Mouse (Mus musculus) MN1 (cell line): ENCODE results near the gene Prm3.

Experiments
- DNase-seq: peaks from one replicate; pipeline ENCODE4 v3.0.0-alpha.2; 2016; ENCODE audit warnings: low spot score

Prm3 gene

GRCm38 (mm10) chr16:10796034-10796433 lies 5.3 kb upstream of the Prm3 start, which contains the start of gene Prm2:
Gene Prm2, minus strand, starts transcription at chr16:10796134.
- no peak for DNase-seq

GRCm38 (mm10) chr16:10788866-10789265 lies 1.8 kb downstream of the Prm3 start:
- DNase-seq, result no peak

DNA sequence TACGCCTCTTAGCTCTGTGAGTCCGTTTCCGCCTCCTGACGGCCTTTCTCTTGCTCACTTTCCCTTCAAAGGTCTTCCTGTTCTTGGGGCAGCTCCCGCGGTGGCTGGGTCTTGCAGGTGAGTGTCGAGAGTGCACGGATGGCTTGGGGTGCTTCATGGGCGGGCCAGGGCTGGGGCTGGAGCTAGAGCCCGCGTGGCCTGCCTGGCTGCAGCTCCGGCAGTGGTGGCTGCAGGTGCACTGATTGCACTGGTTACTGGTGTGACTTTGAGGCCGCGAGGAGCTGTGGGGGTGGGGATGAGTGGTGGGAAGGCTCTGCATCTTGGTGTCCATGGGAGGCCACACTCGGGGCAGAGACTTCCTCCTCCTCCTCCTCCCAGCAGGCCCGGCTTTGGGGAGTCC lies 2.4 kb downstream of the Prm3 start, which contains the start of gene Tnp2:
Tnp2 (minus strand) TSS at position 390 of the 400 bp plus-strand sequence.
- no peak for DNase-seq

DNA sequence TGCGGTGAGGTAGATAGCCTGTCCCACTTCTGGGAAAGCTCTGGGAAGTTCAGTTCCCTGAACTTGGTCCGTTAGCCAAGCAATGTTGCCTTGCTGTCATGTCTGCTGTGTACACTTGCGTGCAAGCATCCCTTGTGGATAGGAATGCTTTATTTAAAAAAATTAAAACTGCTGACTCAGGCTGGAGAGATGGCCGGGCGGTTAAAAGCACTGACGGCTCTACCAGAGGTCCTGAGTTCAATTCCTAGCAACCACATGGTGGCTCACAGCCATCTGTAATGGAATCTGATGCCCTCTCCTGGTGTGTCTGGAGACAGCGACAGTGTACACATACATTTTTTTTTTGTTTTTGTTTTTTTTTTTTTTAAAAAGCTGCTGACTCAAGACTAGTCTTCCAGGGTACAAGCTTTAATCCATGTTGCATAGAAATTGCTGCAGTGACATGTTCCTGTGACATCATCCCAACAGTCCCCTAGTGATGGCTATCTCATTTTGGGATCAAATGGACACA lies 3.1 kb downstream of the Prm3 start:
- DNase-seq, result no peak

DNA sequence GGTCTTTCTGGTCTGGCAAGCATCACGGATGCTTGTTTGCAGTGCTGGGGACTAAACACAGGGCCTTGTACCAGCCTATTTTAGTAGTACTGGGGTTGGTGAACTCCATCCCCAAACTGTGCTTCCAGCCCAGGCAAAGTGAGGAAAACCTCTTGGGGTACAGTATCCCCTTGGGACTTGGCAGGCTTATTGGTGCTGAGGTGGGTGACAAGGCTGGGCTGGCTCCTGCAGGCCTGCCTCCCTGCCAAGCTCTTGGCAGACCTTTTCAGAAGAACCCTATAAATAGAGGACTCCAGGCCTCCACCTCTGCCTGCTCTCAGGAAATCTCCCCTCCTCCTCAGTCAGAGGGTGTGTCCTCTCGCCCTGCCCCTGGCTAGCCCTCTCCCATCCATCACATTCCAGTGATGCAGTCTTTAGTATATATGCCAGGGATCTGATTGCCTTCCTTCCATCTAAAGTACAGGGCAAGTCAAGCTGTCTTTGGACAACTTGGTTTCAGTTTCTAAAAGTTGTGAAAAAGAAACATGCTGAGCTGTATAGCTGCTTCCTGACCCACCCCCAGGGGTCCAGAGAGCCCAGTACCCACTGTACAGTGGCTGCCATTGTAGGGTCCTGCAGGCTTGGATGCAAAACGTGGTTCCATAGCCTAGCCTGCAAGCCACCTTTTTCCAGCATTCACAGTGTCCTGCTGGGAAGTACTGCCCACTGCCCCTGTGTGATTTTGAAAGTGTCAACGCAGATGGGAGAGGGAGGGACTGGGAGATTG lies 3.7 kb downstream of the Prm3 start:
- DNase-seq, result peak; percentile 28

GRCm38 (mm10) chr16:10786288-10786687 lies 4.4 kb downstream of the Prm3 start:
- peak; percentile 94 for DNase-seq

DNA sequence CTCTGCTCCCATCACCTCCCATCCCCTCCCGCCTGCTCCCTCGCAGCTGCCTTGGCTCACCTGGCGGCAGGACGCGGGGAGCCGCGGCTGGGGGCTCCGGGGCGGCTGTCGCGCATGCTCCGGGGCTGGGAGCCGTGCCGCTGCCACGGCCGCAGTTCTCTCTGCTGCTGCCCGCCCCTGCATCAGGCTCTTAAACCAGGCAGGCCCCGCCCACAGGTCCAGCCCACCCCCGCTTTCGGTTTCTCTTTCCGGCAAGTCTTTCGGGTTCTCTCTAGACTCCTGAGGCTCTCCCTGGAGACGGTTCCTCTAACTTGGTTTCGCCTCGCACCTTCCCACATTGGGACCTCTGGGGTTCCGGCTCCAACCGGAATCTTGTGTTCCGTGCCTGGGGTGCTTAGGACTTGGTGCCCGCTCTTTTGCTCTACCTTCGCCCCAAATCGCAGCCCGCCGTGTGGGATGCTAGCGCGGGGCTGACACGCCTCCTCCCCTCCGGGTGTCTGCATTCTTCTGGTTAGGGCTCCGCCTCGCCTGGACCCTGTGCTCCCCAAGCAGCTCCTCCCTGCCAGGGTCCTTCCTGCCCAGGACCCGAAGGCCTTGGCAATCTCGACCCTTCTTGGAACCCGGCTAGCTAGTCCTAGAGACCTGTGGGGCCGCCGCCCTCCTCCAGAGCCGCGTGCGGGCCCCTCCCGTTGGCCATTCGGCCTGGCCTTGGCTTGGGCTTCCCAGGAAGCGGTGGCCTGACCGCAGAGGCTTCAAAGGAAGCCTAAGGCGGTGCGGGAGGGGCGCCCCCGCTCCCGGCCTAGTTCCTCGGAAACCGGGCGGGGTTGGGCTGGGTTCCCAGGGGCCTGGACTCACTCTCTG lies 5.1 kb downstream of the Prm3 start, which contains the start of gene Socs1:
Socs1 (minus strand) TSS at position 166 of the 861 bp plus-strand sequence.
- DNase-seq, result peak; percentile 93

- peak; percentile 90 for DNase-seq
Measured at GRCm38 (mm10) chr16:10784793-10785370, 5.8 kb downstream of the Prm3 start.

- no peak for DNase-seq
Measured at GRCm38 (mm10) chr16:10783883-10784792, 6.6 kb downstream of the Prm3 start.

DNA sequence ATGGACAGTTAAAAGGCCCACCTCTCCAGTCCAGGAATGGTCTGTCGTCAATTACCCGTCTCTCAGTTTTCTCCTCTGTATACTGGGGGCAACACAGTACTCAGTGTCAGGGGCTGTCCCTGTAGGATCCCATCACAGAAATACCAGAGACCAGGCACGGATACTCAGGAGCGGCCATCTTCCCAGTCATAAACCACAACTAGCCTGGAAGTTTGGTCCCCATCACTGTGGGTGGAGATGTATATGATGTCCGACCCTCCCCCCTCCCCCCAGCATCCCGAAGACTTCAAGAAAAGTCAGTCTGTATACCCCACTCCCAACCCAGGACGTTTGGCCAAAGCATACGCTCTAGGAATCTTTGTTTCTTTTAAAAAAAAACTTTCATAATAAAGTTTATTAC lies 7.3 kb downstream of the Prm3 start:
- DNase-seq, result no peak

- no peak for DNase-seq
Measured at GRCm38 (mm10) chr16:10783152-10783434, 7.6 kb downstream of the Prm3 start.

DNA sequence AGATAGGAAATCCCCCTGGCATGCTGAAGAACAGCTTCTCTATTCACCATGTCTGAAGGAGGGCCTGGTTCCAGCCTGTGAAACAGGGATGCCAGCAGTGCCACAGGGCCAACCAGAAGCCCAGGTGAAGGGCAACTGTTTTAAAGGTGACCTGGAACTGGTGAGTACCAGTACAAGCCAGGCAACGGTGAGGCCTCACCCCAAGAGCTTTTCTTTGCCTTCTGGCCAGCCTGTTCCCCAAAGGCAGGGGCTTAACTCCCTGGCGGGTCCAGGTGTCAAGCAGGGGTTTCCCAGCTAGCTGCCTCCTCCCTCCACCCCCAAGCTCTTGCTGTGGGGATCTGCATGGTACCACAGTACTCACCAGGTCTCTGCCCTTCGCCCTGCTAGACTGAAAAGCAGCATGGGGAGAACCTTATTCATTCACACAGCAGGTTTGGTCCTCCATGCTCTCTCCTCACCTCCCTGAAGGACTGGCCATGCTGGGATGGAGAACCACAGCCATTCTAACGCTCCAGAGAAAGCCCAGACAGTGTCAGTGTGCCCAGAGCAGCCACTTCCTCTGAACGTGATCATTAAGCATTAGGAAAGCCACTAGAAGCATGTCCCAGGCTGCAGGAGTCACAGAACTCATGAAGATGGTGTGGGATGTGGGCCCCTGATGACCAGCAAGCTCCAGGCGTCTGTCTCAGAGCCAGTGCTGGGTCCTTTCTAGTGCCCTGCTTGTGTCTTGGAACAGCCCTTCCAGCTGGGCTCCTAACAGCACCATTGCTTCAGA lies 8.2 kb downstream of the Prm3 start:
- no peak for DNase-seq

GRCm38 (mm10) chr16:10781862-10782371 lies 8.8 kb downstream of the Prm3 start:
- no peak for DNase-seq

DNA sequence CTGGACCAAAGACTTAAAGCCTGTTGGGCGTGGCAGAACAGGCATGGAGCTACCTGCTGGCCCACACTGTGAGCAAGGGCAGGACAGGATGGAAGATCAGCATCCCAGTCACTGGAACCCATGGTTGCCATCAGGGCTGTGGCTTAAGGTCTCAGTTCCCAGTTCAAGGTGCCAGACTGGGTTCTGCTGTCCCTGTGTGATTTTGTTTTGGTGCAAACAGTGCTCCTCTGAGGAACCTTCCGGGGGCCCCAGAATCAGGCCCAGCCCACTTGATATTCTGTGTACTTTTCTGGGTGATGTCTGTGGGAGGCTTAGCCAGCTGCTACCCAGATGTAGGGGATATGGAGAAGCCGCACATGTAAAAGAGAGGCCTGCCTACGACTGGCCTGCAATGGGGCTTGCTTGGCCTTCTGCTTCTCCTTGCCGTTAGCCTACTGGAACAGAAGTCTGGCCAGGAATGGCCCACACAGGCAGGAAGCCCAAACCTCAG lies 10.0 kb downstream of the Prm3 start:
- DNase-seq, result no peak

DNA sequence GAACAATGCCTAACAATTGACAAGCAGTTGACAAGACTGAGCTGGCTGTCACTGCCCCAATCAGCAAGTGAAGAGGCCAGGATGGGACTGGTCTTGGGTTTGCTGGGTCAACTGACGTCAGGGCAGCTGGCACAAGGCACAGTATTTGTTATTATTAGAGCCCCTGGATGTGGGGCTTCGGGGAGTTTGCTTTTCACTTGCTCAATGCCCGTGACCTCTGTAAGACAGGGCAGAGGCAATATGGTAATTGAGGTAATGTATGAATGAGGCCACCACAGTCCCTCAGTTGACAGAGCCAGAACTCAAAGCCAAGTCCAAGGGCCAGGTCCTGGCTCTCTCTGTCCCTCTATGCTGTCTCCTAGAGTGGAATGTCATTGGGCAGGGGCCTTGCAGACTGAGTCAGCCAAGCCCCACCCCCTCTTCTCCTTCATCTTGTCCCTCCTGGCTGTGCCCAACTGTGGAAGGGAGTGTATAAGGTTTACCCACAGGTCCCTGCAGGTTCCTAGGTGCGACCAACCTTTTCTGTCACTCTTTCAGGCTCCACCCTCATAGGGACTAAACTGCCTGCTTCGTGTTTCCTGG lies 13.0 kb downstream of the Prm3 start:
- no peak for DNase-seq

DNA sequence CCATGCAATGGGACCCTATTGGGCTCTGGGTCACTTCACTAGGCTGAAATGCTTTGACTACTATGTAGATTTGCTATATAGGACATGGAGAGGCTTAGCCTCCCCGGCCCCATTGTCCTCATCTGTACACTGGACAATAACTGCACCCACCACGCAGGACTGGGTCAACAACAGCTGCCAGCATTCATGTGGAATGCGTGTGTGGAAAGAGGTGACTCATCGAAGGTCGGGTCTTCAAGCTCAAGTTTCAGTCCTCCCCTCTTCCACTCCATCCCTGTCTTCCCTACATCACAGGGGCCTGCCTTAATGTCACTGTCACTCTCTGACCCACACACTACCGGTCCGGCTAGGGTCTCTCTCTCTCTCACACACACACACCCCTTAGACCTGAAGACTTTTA lies 14.4 kb downstream of the Prm3 start:
- DNase-seq, result no peak

DNA sequence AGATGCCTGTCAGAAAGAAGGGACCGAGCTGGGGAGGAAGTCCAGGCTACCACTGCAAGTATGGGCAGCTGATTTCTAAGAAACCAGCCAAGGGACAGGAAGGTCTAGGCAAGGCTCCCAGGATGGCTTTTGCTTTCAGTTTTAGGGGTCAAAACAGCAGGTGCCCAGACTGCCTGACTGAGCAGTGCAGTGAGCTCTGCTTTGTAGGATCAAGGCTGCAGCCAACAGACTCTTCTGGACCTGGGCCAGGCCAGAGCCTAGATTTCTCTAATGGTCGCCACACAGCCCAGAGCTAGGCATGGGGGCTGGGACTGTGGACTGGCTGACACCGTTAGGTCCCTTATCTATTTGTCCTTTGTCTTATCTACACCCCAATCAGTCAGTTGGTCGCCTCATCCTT lies 16.0 kb downstream of the Prm3 start:
- no peak for DNase-seq

DNA sequence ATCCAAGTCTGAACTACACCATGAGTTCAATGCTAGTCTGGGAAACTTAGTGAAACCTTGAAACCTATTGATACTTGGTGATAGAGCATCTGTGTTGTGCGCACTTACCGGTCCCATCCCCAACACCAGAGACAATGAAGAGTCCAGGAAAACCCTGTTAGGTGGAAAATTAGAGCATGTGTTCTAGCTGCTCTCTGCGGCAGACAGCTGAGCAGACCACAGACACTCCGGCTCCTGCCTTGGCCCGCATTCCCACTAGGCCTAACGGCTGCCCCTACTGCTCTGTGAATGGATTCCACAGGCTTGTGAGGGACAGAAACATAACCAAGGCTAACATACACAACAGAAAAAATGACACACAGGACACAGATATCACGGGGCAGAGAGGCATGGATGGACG lies 17.2 kb downstream of the Prm3 start:
- no peak for DNase-seq

GRCm38 (mm10) chr16:10771769-10772510 lies 18.8 kb downstream of the Prm3 start:
- DNase-seq, result no peak
